Mouse (Mus musculus): ENCODE results near the gene Slc34a1. TPM values are rescaled to one million over a fixed set of nuclear protein-coding genes. Genes with fewer than 3 reads are reported as not detected.

Gene Slc34a1
- 0.06 and 0.17 TPM in 2 replicates for polyA plus RNA-seq (2015; fragmentation: Nextera tagmentation; extraction: Ambion mirVana)

DNA sequence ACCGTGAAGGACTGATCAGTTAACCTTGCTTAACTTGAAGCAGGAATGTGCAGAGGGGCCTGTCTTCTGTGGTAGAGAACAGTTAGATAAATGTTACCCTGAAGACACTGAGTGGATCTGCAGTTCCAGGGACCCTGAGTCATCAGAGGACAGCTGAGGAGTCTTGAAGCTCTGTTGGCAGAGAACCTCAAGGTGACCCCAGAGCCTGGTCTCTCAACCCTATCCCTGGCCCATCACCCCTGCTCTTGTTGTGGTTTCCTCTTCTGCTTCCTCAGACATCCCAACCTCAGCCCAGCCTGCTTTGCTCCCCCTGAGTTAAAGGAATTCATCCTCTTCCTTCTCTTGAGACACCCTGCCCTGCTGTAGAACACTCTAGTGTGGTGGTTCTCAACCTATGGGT lies at the start of gene Slc34a1:
Gene Slc34a1, plus strand, starts transcription at position 100 of the 400 bp plus-strand sequence.
- ATAC-seq (ENCODE audit: insufficient read depth, low FRiP score, low read depth) = no peak
- H3K9ac ChIP-seq = no peak within 1 kb of the TSS

DNA sequence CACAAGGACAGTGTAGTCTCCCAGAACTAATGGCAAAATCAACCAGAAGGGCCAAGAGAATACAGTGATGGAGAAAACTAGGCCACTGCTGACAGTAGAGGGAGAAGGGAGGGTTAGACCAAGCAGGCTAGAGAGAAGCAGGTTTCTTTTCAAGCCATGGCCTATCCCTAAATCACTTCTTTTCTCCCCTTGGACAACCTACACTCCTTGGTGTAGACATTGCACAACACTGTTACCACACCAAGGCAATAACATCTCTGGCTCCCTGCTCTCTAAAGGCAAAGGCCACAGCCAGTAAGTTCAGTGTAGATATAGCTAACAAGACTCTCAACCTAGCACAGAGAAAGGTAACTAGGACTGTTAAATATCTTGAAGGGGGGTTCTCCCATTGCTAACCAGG lies 36.8 kb upstream of the Slc34a1 start:
- H3K4me3 ChIP-seq (replicated peaks) = peak overlapping the region; percentile 86
- peak overlapping the region; percentile 74 for H3K4me2 ChIP-seq
- H3K4me1 ChIP-seq = peaks cover 20% of the 10 kb centered on the region
- no peaks in the 10 kb centered on the region for H3K27me3 ChIP-seq (replicated peaks)
- H3K27ac ChIP-seq = no peak overlapping the region
- ATAC-seq (ENCODE audit: insufficient read depth, low FRiP score, low read depth) = no peak
- H3K9me3 ChIP-seq = no peaks in the 10 kb centered on the region
- H3K9ac ChIP-seq = no peak overlapping the region
- peaks cover 21% of the 10 kb centered on the region for H3K36me3 ChIP-seq

More for the DNA sequence above, at the start of gene Slc34a1:
- H3K27me3 ChIP-seq (replicated peaks) = no peaks in the 10 kb centered on the region
- 66% methylated on average over 1 of the region's 1 CpGs for WGBS
- no peaks in the 10 kb centered on the region for H3K9me3 ChIP-seq
- no peak within 1 kb of the TSS for H3K27ac ChIP-seq
- H3K4me1 ChIP-seq = no peaks in the 10 kb centered on the region
- no peak within 1 kb of the TSS for H3K4me3 ChIP-seq (replicated peaks)
- no peak within 1 kb of the TSS for H3K4me2 ChIP-seq
- H3K36me3 ChIP-seq = no peaks in the 10 kb centered on the region

DNA sequence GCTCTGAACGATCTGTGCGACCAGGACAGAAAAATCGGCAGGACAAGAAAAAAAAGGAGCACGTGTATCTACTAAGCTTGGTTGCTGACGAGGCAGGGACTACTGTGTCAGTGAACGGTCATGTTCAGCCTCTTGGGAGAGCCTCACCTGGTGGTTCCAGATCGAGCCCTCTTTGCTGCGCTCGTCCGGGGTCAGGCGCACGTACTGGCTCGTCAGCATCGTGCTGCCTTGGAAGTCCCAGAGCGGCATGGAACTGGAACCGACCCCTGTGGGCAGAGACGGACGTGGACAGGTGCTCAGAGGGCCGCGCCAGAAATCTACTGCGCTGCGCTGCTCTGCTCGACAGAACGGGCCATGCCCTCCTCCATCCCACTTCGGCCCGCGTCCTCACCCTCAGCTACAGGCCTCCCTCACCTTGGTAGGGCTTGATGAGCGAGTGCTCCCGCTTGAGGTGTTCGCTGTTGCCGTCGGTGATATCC lies 36.0 kb upstream of the Slc34a1 start:
- Histone ChIP-seq H3K27ac (peak overlapping the region; percentile 96), H3K9ac (peak overlapping the region; percentile 80), H3K4me2 (peak overlapping the region; percentile 74), H3K4me3 (replicated peaks) (peak overlapping the region; percentile 86), H3K36me3 (peaks cover 18% of the 10 kb centered on the region), H3K9me3 (no peaks in the 10 kb centered on the region), H3K27me3 (replicated peaks) (no peaks in the 10 kb centered on the region), H3K4me1 (peaks cover 20% of the 10 kb centered on the region)
- WGBS = under 1% methylated on average over 32 of the region's 32 CpGs
- peak; percentile 34 for ATAC-seq (ENCODE audit: insufficient read depth, low FRiP score, low read depth)

DNA sequence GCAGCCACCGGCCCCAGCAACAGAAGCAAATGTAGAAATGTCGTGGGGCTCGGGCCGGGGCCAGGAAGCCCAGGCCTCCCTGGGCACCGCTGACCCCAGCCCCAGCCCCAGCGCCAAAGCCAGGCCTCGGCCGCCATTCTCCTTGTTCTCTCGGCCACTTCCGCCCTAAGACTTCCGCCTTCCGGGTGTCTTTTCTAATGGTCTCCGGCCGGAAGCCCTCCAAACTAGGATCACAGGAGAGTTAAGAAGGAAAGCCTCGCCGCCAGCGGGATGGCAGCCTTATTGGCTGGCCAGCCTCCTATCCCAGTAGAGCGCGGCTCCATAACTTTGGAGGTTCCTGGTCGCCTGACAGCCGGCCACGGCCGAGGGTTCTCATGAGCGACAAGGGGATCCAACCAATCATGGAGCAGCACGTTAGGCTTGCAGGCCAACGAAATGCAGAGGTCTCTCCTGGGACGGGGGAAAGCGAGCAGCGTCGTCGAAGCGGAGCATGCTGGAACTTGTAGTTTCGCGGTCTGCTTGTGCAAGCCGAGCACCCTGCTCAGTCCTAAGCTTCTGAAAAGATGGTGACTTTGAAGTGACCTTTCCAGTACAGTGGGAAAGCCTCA lies 35.4 kb upstream of the Slc34a1 start, which contains the start of gene Lman2:
Gene Lman2, minus strand, starts transcription at position 331 of the 608 bp plus-strand sequence.
- Histone ChIP-seq H3K27ac (peak within 1 kb of the TSS; percentile 96), H3K4me1 (peaks cover 20% of the 10 kb centered on the region), H3K4me2 (peak within 1 kb of the TSS; percentile 74), H3K9me3 (no peaks in the 10 kb centered on the region), H3K4me3 (replicated peaks) (peak within 1 kb of the TSS; percentile 86), H3K36me3 (peaks cover 13% of the 10 kb centered on the region), H3K27me3 (replicated peaks) (no peaks in the 10 kb centered on the region), H3K9ac (peak within 1 kb of the TSS; percentile 80)
- WGBS = under 1% methylated on average over 35 of the region's 35 CpGs
- ATAC-seq (ENCODE audit: insufficient read depth, low FRiP score, low read depth) = peak; percentile 98

DNA sequence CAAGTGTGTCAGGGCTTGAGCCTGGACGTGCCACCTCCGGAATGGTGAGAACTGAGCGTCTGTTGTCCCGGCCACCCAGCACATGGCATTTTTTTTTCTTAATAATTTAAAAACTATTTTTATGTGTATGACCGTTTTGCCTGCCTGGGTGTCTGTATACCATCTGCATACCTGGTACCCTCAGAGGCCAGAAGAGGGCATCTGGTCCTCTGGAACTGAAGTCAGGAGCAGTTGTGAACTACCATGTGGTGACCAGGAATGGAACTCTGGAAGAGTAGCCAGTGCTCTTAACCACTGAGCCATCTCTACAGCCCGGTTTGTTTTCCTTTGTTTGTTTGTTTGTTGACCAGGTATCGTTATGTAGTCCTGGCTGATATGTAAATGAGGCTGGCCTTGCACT lies 29.6 kb upstream of the Slc34a1 start:
- H3K4me1 ChIP-seq = 0 out of 2 replicates have a peak, but pooled peaks cover 5% of the 10 kb centered on the region
- ATAC-seq (ENCODE audit: insufficient read depth, low FRiP score, low read depth) = no peak
- no peak overlapping the region for H3K9ac ChIP-seq
- no peak overlapping the region for H3K4me3 ChIP-seq (replicated peaks)
- 64% methylated on average over 7 of the region's 7 CpGs for WGBS
- H3K9me3 ChIP-seq = no peaks in the 10 kb centered on the region
- no peak overlapping the region for H3K27ac ChIP-seq
- H3K36me3 ChIP-seq = no peaks in the 10 kb centered on the region
- H3K4me2 ChIP-seq = no peak overlapping the region
- no peaks in the 10 kb centered on the region; the same call in 1 of the 2 replicates for H3K27me3 ChIP-seq (replicated peaks)

DNA sequence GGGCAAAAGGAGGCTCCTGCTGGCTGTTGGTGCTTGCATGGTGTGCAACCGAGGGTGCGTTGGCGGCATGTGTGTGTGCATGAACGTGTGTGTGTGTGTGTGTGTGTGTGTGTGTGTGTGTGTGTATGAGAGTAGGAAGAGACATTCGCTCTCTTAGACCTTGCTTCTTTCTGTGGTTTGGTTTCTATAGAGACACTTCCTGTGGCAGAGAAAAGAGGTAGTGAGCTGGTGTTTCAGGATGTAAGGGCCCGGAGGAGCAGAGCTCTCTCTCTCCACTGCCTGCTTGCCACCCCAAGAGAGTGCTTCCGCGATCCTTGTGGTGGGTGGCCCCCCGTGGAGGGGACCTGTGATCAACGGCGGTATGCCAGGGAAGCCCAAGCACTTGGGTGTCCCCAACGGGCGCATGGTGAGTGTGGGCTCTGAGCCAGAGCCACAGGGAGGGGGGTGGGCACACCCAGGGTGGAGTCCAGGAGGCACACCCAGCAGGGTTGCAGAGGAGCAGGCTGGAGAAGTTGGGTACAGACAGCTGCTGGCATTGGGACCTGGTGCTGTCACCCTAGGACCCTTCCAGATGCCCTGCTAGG lies 28.4 kb upstream of the Slc34a1 start, which contains the start of gene Rgs14:
Gene Rgs14, plus strand, starts transcription at position 202 of the 584 bp plus-strand sequence.
- Histone ChIP-seq H3K4me3 (replicated peaks) (peak within 1 kb of the TSS; percentile 13), H3K4me1 (0 out of 2 replicates have a peak, but pooled peaks cover 5% of the 10 kb centered on the region), H3K27ac (0 out of 2 replicates have a peak within 1 kb of the TSS, but pooled peaks have one; percentile 52), H3K27me3 (replicated peaks) (no peaks in the 10 kb centered on the region; the same call in 1 of the 2 replicates), H3K36me3 (no peaks in the 10 kb centered on the region), H3K9ac (no peak within 1 kb of the TSS), H3K4me2 (0 out of 2 replicates have a peak within 1 kb of the TSS, but pooled peaks have one; percentile 10), H3K9me3 (no peaks in the 10 kb centered on the region)
- 57% methylated on average over 13 of the region's 13 CpGs for WGBS
- ATAC-seq (ENCODE audit: insufficient read depth, low FRiP score, low read depth) = no peak

DNA sequence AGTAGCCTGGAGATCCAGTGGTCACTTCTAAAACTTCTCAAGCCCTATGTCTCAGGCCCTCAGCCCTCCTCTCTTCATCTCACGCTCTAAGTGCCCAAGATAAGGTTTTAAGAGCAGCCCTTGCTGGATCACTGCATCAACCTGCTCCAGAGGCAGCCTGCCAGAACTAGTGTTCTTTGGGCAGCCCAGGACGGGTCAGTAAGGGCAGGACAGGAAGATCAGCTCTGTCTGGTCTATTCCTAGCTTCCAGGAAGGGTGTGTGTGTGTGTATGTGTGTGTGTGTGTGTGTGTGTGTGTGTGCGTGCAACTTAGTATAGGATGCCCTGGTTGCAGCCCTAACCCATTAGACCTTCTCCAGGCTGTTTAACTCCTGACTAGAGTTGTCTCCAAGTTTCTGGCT lies 27.8 kb upstream of the Slc34a1 start:
- H3K27ac ChIP-seq = no peak overlapping the region
- 60% methylated on average over 3 of the region's 3 CpGs for WGBS
- H3K36me3 ChIP-seq = no peaks in the 10 kb centered on the region
- H3K9ac ChIP-seq = no peak overlapping the region
- peak overlapping the region; percentile 13 for H3K4me3 ChIP-seq (replicated peaks)
- H3K4me2 ChIP-seq = no peak overlapping the region
- 0 out of 2 replicates have a peak, but pooled peaks cover 5% of the 10 kb centered on the region for H3K4me1 ChIP-seq
- no peaks in the 10 kb centered on the region for H3K9me3 ChIP-seq
- ATAC-seq (ENCODE audit: insufficient read depth, low FRiP score, low read depth) = no peak
- H3K27me3 ChIP-seq (replicated peaks) = no peaks in the 10 kb centered on the region; the same call in 1 of the 2 replicates

DNA sequence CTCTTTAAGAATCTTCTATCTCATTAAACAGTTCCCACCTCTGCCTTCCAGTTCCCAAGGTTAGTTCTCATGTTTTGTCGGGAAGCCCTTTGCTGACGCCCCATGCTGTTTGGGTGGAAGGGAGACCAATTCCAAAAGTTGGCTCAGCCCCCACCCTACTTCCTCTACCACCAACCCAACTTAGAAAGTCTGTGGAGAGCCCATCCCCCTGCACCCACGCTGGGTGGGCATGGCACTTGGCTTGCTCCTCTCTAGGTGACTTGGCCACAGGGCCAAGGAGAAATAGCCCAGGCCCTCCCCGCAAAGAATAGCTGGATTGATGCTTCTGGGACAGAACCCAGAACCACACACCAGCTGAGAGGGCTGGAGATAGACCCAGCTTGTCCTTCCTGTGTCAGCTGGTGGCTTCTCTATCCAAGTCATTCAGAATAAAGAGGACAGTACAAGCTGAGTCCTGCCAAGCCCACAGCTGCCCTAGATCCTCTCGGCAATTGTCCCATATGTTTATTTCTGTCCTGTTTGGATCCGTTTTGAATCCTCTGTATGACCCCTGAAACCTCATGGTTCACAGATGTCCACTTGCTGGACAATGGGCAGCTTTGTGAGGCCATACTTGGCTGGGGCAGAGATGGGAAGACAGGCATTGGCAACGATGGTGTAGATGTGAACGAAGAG lies 26.8 kb upstream of the Slc34a1 start:
- Histone ChIP-seq H3K27me3 (replicated peaks) (no peaks in the 10 kb centered on the region; the same call in 1 of the 2 replicates), H3K9me3 (no peaks in the 10 kb centered on the region), H3K9ac (no peak overlapping the region), H3K4me2 (0 out of 2 replicates have a peak overlapping the region, but pooled peaks have one; percentile 8), H3K27ac (no peak overlapping the region), H3K4me1 (0 out of 2 replicates have a peak, but pooled peaks cover 5% of the 10 kb centered on the region), H3K4me3 (replicated peaks) (no peak overlapping the region), H3K36me3 (no peaks in the 10 kb centered on the region)
- WGBS = 66% methylated on average over 8 of the region's 8 CpGs
- ATAC-seq (ENCODE audit: insufficient read depth, low FRiP score, low read depth) = no peak

DNA sequence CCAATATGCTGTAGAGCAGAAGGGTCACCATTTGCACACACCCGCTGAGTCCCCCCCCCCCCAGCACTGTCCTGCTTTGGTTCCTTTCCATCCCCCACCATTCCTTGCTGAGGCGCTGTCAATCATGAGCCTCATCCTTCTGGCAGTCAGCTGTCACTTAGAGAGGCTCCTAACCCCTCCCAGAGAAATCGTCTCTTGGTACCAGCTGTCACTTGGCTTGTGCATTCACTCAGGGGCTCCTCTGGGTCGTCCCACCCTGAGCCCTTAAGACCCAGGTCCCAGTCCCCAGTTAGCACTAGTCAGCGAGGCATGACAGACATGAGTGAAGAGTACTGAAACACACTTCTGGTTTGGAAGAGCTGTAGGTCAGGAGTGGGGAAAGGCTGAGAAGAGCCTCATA lies 26.2 kb upstream of the Slc34a1 start:
- WGBS = 56% methylated on average over 5 of the region's 5 CpGs
- Histone ChIP-seq H3K4me1 (0 out of 2 replicates have a peak, but pooled peaks cover 5% of the 10 kb centered on the region), H3K36me3 (no peaks in the 10 kb centered on the region), H3K4me2 (no peak overlapping the region), H3K9me3 (no peaks in the 10 kb centered on the region), H3K27ac (no peak overlapping the region), H3K27me3 (replicated peaks) (no peaks in the 10 kb centered on the region; the same call in 1 of the 2 replicates), H3K4me3 (replicated peaks) (no peak overlapping the region), H3K9ac (no peak overlapping the region)
- no peak for ATAC-seq (ENCODE audit: insufficient read depth, low FRiP score, low read depth)

DNA sequence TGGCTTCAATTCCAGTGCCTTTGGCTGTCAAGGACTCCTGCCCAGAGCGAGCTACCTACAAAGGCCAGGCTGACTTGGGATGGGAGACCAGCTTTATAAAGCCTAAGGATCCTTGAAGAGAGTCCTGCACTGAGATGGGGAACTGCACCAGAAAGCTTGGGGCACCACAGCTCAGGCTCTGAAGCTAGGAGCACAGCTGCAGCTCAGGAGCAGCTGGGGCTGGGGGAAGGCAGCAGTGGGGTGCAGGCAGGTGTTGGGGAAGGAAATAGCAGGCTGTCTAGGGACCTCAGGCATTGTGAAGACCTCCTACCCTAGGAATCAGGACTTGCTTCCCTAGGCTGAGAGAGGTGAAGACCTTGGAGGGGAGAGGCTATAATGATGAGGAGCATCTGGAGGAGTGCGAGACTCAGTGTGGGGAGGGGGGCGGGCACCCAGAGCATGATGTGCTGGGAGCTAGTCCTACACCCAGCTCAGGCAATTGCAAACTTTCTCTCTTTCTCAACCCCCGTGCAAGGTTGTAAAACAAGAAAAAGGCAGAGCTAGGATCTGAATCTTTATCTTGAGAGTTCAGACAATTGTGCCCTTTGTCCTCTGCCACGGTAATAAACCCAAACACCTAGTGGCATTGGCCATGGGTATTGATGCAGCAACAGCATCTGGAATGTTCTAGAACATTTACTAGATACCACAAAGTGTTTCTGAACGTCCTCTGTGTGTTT lies 23.6 kb upstream of the Slc34a1 start:
- Histone ChIP-seq H3K9ac (no peak overlapping the region), H3K36me3 (no peaks in the 10 kb centered on the region), H3K27me3 (replicated peaks) (peaks cover 19% of the 10 kb centered on the region), H3K27ac (no peak overlapping the region), H3K4me2 (no peak overlapping the region), H3K4me3 (replicated peaks) (no peak overlapping the region), H3K9me3 (no peaks in the 10 kb centered on the region), H3K4me1 (peaks cover 10% of the 10 kb centered on the region; the same call in 1 of the 2 replicates)
- ATAC-seq (ENCODE audit: insufficient read depth, low FRiP score, low read depth) = no peak
- WGBS = 55% methylated on average over 6 of the region's 6 CpGs

DNA sequence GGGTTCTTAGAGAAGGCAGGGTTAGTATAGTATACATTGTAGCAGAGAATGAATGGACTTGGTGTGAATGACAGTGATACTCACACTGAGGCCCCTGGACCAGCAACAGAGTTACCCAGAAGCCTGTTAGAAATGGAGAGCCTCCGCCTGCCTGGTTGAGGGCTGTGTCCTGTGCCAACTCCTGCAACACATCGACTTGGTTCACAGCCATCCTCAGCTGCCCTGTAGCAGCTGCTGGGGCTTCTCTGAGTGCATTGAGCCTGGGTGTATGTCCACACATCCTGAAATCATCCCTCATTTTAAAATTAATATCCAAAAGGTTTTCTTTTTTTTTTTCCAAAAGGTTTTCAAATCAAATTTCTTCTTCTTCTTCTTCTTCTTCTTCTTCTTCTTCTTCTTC lies 22.1 kb upstream of the Slc34a1 start:
- WGBS = 68% methylated on average over 2 of the region's 2 CpGs

More for the DNA sequence above, 22.1 kb upstream of the Slc34a1 start:
- no peak for ATAC-seq (ENCODE audit: insufficient read depth, low FRiP score, low read depth)
- no peak overlapping the region for H3K9ac ChIP-seq
- H3K36me3 ChIP-seq = no peaks in the 10 kb centered on the region
- H3K27me3 ChIP-seq (replicated peaks) = peaks cover 31% of the 10 kb centered on the region
- no peak overlapping the region for H3K4me3 ChIP-seq (replicated peaks)
- no peak overlapping the region for H3K4me2 ChIP-seq
- no peak overlapping the region for H3K27ac ChIP-seq
- H3K4me1 ChIP-seq = peaks cover 6% of the 10 kb centered on the region; the same call in 1 of the 2 replicates
- no peaks in the 10 kb centered on the region for H3K9me3 ChIP-seq
